Mouse (Mus musculus) lung, postnatal 14 days (tissue): ENCODE data around the gene Fcor.
A peak's percentile ranks its signal among the peaks of the same experiment; 100 is the strongest.

Experiments
- DNase-seq: peaks from one replicate; pipeline ENCODE4 v3.0.0; 2021

The Fcor gene

GRCm38 (mm10) chr8:3671980-3672491 lies at the start of gene Fcor:
Gene Fcor (minus strand): TSS chr8:3672362.
- DNase-seq, result peak; percentile 89

GRCm38 (mm10) chr8:3721041-3721440 lies 48.9 kb upstream of the Fcor start:
- DNase-seq, result no peak

- DNase-seq, result no peak
Observed at GRCm38 (mm10) chr8:3720551-3720950, 48.4 kb upstream of the Fcor start, which contains the start of gene Clec4g. Gene Clec4g (minus strand): TSS chr8:3720651.

- DNase-seq, result peak; percentile 73
Observed at GRCm38 (mm10) chr8:3718559-3718958, 46.4 kb upstream of the Fcor start.

- DNase-seq, result no peak
Observed at GRCm38 (mm10) chr8:3717321-3717954, 45.3 kb upstream of the Fcor start.

- no peak for DNase-seq
Observed at GRCm38 (mm10) chr8:3711646-3712045, 39.5 kb upstream of the Fcor start.

GRCm38 (mm10) chr8:3710312-3710711 lies 38.1 kb upstream of the Fcor start:
- no peak for DNase-seq

- no peak for DNase-seq
Observed at GRCm38 (mm10) chr8:3707611-3708010, 35.4 kb upstream of the Fcor start.

- DNase-seq, result peak; percentile 10
Observed at GRCm38 (mm10) chr8:3705711-3706110, 33.5 kb upstream of the Fcor start.

GRCm38 (mm10) chr8:3701491-3701890 lies 29.3 kb upstream of the Fcor start:
- no peak for DNase-seq

GRCm38 (mm10) chr8:3694121-3694520 lies 22.0 kb upstream of the Fcor start, which contains the start of gene Fcer2a:
Gene Fcer2a (minus strand): TSS chr8:3694175.
- no peak for DNase-seq

- peak; percentile 5 for DNase-seq
Observed at GRCm38 (mm10) chr8:3690774-3691173, 18.6 kb upstream of the Fcor start.

GRCm38 (mm10) chr8:3687537-3687936 lies 15.4 kb upstream of the Fcor start:
- no peak for DNase-seq

- DNase-seq, result no peak
Observed at GRCm38 (mm10) chr8:3685422-3685821, 13.3 kb upstream of the Fcor start.

- no peak for DNase-seq
Observed at GRCm38 (mm10) chr8:3684530-3684929, 12.4 kb upstream of the Fcor start.

- no peak for DNase-seq
Observed at GRCm38 (mm10) chr8:3683408-3684176, 11.4 kb upstream of the Fcor start.

- no peak for DNase-seq
Observed at GRCm38 (mm10) chr8:3682435-3682834, 10.3 kb upstream of the Fcor start.

- peak; percentile 13 for DNase-seq
Observed at GRCm38 (mm10) chr8:3679656-3680055, 7.5 kb upstream of the Fcor start.

- no peak for DNase-seq
Observed at GRCm38 (mm10) chr8:3679236-3679635, 7.1 kb upstream of the Fcor start.

GRCm38 (mm10) chr8:3678831-3679230 lies 6.7 kb upstream of the Fcor start:
- no peak for DNase-seq

GRCm38 (mm10) chr8:3676993-3677579 lies 4.9 kb upstream of the Fcor start:
- peak; percentile 14 for DNase-seq

GRCm38 (mm10) chr8:3676131-3676992 lies 4.2 kb upstream of the Fcor start, which contains the start of gene Trappc5:
Gene Trappc5 (plus strand): TSS chr8:3676299.
- DNase-seq, result peak; percentile 94

GRCm38 (mm10) chr8:3674671-3675070 lies 2.5 kb upstream of the Fcor start:
- no peak for DNase-seq
